Mouse (Mus musculus) induced T-regulatory cell, adult 2 months (primary cell): ENCODE data around the gene Naa38.

ENCODE experiments used
- DNase-seq: peaks from one replicate; pipeline ENCODE4 v3.0.0-alpha.2; 2012; ENCODE audit warnings: low read depth

The Naa38 gene

GRCm38 (mm10) chr11:69432640-69432982 is 37.3 kb downstream of the Naa38 start:
- DNase-seq: no peak

GRCm38 (mm10) chr11:69433189-69433588 is 37.9 kb downstream of the Naa38 start:
- DNase-seq: no peak

GRCm38 (mm10) chr11:69437291-69437690 is 42.0 kb downstream of the Naa38 start:
- DNase-seq: no peak

GRCm38 (mm10) chr11:69443328-69443727 is 48.0 kb downstream of the Naa38 start:
- DNase-seq: no peak
